Mouse (Mus musculus): ENCODE measurements around the gene Ess2.

Ess2 gene

DNA sequence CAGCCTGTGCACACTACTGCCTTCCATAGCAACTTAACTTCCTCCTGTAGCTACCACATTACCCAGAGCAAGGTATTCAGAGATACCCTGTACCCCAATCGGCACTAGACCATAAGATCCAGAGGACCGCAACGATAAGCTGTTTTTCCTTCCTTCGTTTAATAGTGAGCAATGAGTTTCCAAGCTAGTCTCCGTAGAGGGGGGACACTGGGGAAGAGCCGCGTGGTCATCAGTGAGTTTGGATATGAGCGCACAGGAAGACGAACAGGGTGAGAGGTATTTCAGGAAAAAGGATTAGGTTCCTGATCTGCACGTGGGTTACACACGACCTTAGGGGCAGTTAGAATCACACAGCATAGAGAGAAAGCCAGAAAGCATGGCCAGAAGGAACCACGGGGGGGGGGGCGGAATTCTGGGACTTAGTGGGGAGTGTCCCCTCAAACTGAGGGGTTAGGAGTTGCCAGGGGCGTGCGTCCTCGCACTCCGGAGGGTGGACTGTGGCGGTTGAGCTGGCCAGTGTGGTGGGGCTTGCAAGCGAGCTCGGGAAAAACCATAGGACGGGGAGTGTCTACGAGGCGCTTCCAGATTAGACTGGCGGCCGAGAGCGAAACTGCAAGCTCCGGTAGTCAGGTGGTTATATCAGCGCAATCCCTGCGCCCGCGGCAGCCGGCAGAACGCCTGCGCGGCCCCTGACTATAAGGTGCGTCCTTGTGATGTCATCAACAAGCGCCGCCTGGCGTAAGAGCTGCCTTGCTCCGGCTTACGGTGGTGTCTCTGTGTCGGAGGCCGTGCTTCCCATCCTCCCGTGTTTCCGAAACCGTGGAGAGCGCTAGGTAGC is 10.4 kb upstream of the Ess2 start:
- peak; percentile 97 for DNase-seq (ENCODE audit: low read depth)

- no peak for DNase-seq (ENCODE audit: low read depth)
These were observed 9.4 kb upstream of the Ess2 start for GRCm38 (mm10) chr16:17920586-17920985.

GRCm38 (mm10) chr16:17914307-17915249 is 3.4 kb upstream of the Ess2 start, which contains the start of gene Gsc2:
Gsc2 (minus strand) TSS chr16:17915059.
- DNase-seq (ENCODE audit: low read depth): no peak

GRCm38 (mm10) chr16:17898462-17898861 is 12.7 kb downstream of the Ess2 start, which contains the start of the genes Dgcr2 and Tssk2:
Dgcr2 (minus strand) TSS chr16:17898562.
Tssk2 (plus strand) TSS chr16:17898637.
- no peak for DNase-seq (ENCODE audit: low read depth)

- no peak for DNase-seq (ENCODE audit: low read depth)
These were observed 15.1 kb downstream of the Ess2 start for GRCm38 (mm10) chr16:17896091-17896490.

- no peak for DNase-seq (ENCODE audit: low read depth)
These were observed 17.2 kb downstream of the Ess2 start, which contains the start of gene Tssk1 for GRCm38 (mm10) chr16:17893923-17894322. Tssk1 (plus strand) TSS chr16:17894223.

- DNase-seq (ENCODE audit: low read depth): no peak
These were observed 18.5 kb downstream of the Ess2 start for GRCm38 (mm10) chr16:17892606-17893005.

- peak; percentile 96 for DNase-seq (ENCODE audit: low read depth)
These were observed 19.6 kb downstream of the Ess2 start, which contains the start of gene Gm20518 for GRCm38 (mm10) chr16:17891567-17891959. Gm20518 (minus strand) TSS chr16:17891671.

DNA sequence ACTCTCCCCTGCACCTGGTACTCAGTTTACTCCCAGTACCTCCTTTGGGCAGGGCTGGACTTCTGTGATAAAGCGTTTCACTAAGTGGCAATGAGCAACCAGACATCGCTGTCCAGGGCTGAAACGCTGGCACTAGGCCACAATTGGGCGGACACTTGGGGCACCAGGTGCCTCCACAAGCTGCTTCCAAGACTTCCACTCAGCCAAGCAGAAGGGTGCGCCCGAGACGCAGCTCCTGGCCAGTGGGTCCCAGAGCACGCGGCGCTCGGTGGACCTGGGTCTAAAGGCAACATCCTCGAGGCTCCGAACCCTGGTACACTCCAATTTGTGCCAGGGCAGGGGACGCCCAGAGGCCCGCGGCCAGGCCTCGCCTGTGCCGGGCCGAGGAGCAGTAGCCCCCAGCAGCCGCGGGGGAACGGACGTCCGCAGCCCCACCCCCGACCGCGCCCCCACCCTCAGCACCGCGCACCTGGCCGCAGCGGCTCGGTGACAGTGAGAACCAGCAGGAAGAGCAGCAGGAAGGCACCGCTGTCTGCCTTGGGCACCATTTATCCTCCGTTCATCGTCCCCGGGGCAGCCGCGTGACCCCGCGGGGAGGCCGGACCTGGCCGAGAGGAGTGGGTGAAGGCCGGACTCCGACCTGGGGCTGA is 20.1 kb downstream of the Ess2 start:
- DNase-seq (ENCODE audit: low read depth): no peak

GRCm38 (mm10) chr16:17890342-17890727 is 20.8 kb downstream of the Ess2 start:
- DNase-seq (ENCODE audit: low read depth): no peak

- DNase-seq (ENCODE audit: low read depth): no peak
These were observed 21.3 kb downstream of the Ess2 start for GRCm38 (mm10) chr16:17889689-17890341.

GRCm38 (mm10) chr16:17884116-17884515 is 27.0 kb downstream of the Ess2 start:
- no peak for DNase-seq (ENCODE audit: low read depth)

DNA sequence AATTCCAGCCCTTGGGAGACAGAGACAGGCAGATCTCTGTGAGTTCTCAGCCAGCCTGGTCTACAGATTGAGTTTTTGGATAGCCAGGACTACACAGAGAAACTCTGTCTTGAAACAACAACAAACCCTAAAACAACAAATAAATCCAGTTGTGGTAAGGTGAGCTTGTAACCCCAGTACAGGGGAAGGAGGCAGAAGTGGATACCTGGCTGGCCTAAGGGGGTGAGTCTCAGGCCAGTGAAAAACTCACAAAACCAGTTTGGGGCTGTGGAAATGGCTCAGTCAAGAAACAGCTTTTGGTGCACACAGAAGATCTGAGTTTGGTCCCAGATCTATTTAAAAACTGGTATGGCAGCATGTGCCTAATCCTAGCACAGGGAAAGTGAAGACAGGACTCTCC is 29.0 kb downstream of the Ess2 start:
- no peak for DNase-seq (ENCODE audit: low read depth)

- DNase-seq (ENCODE audit: low read depth): no peak
These were observed 31.6 kb downstream of the Ess2 start for GRCm38 (mm10) chr16:17879571-17879970.

- DNase-seq (ENCODE audit: low read depth): no peak
These were observed 35.1 kb downstream of the Ess2 start for GRCm38 (mm10) chr16:17876096-17876495.

- DNase-seq (ENCODE audit: low read depth): no peak
These were observed 36.0 kb downstream of the Ess2 start for GRCm38 (mm10) chr16:17875174-17875573.

DNA sequence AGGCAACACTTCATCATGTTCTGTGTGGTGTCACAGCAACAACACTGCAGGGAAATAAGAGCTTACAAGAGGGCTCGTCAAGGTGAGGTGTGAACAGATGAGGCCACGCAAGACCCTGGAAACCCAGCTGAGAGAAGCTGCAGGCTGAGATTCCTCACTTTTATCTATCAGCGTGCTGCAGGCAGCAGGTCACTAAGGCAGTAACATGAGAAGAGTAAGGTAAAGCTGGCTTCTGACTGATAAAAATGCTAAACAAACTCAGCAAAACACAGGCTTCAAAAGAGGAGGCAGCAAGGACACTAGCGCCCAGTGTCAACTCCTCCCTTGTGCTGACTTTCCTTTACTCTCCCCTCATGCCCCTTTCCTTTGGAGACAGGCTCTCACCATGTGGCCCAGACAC is 38.2 kb downstream of the Ess2 start:
- DNase-seq (ENCODE audit: low read depth): no peak

DNA sequence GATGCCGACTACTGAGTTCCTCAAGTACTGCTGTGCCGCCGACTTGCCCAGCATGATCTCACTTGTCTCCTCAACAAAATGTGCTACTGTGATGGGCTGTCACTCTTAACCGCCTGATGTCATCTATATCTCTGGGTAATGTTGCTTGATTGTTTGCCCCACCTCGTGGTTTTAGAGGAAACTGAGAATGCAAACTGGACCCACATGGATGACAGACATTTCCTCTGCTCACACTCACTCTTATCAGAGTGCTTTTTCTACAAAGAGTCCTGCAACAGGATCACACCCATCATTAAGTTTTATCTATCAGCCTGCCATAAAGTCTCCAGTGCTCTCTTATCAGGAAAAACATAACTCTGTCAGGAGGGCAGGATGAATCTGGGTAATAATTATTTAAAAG is 39.9 kb downstream of the Ess2 start:
- DNase-seq (ENCODE audit: low read depth): peak; percentile 65

GRCm38 (mm10) chr16:17865770-17866169 is 45.4 kb downstream of the Ess2 start:
- no peak for DNase-seq (ENCODE audit: low read depth)

GRCm38 (mm10) chr16:17865293-17865692 is 45.9 kb downstream of the Ess2 start:
- DNase-seq (ENCODE audit: low read depth): no peak

DNA sequence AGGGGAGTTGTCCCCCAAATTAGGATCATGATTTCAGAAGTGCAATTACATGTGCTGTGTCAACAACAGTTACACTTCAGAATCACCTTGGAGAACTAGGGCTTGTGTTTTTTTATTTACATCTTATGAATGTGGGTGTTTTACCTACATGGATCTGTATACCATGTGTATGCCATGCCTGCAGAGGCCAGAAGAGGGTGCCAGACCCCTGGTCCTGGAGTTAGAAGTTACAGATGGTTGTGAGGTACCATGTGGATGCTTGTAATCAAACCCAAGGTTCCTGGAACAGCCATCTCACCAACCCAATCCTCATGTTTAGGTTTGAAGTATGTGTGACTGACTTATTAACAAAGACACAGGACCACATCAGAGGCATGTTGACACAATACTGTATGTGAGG is 52.6 kb downstream of the Ess2 start:
- DNase-seq (ENCODE audit: low read depth): peak; percentile 38

- no peak for DNase-seq (ENCODE audit: low read depth)
These were observed 54.0 kb downstream of the Ess2 start for GRCm38 (mm10) chr16:17857157-17857556.

Data from c-Kit-positive CD71-positive TER-119-negative erythroid progenitor cells, embryonic 14.5 days (primary cell).